ENCODE assay signal across 18 mouse cellular contexts in genomic region chr4:55405329-55405728, GRCm38 (mm10).
"Had no signal": no experiment of that assay in that cellular context is flagged by ENCODE, and none has a peak within 500 bp of the region (broad histone marks: within the 10 kb centered on the region; RNA-seq: fewer than 3 reads in every experiment).

No protein-coding gene starts in this region.

- H3K9me3 ChIP-seq: liver, embryonic 13.5 days; neural tube, embryonic 13.5 days had no signal

- H3K36me3 ChIP-seq: liver, embryonic 13.5 days; neural tube, embryonic 13.5 days had no signal

- DNase-seq: kidney, adult 2 months; kidney, postnatal 36 days; layer of hippocampus, postnatal 36 days; liver, embryonic 13.5 days; lung, adult 2 months; lung, postnatal 14 days; lung, postnatal 4 days; right cerebral cortex, adult 18-20 months; right cerebral cortex, postnatal 14 days; right cerebral cortex, postnatal 4 days; spleen, adult 18-20 months; thymus, adult 18-20 months; thymus, postnatal 36 days had no signal

- ATAC-seq: intestine, postnatal 0 days had no signal

- H3K27ac ChIP-seq: kidney, postnatal 0 days; left cerebral cortex, adult 2 months; liver, embryonic 13.5 days; neural tube, embryonic 13.5 days had no signal

- H3K4me2 ChIP-seq: liver, embryonic 13.5 days; neural tube, embryonic 13.5 days had no signal

- H3K4me3 ChIP-seq: left cerebral cortex, adult 2 months; liver, embryonic 13.5 days; myocyte; neural tube, embryonic 13.5 days had no signal

- H3K27me3 ChIP-seq: liver, embryonic 13.5 days; neural tube, embryonic 13.5 days had no signal

- H3K9ac ChIP-seq: liver, embryonic 13.5 days; neural tube, embryonic 13.5 days had no signal

- H3K4me1 ChIP-seq: neural tube, embryonic 13.5 days had no signal
